Mouse (Mus musculus): Measurements from ENCODE around the gene Car5b.

Gene Car5b

GRCm38 (mm10) chrX:164027607-164028289, at the start of gene Car5b:
Gene Car5b (minus strand): TSS chrX:164027997.
- peak; percentile 94 to 96 for DNase-seq

- peak; percentile 93 to 95 for DNase-seq
Observed at GRCm38 (mm10) chrX:164076040-164076775, 48.4 kb upstream of the Car5b start, which contains the start of gene Siah1b. Gene Siah1b (minus strand): TSS chrX:164076493.

GRCm38 (mm10) chrX:164068968-164069367, 41.2 kb upstream of the Car5b start:
- DNase-seq: no peak

GRCm38 (mm10) chrX:164066185-164066584, 38.4 kb upstream of the Car5b start:
- peak; percentile 61 to 71 for DNase-seq

DNA sequence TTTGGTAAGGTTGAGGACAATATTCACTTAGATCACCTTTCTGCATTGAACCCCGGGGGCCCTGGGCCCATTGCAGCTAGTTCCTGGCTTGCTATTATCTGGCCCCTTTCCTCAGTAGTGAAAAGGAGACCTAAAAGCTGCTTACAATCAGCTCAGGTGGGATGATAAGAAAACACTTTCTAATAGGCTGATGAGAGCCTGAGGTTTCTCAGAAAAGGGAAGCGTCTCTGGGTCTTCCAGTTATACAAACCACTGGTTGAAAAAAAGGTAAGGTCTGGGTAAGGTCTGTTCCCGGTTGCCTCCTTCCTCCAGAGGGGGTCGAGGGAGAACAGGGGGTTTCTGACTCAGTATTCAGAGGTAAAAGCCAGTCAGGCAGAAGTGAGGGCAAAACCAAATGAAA, 31.3 kb upstream of the Car5b start:
- DNase-seq: no peak

GRCm38 (mm10) chrX:164058523-164058922, 30.7 kb upstream of the Car5b start:
- no peak for DNase-seq

GRCm38 (mm10) chrX:164055726-164056125, 27.9 kb upstream of the Car5b start:
- DNase-seq: no peak

GRCm38 (mm10) chrX:164046736-164047135, 18.9 kb upstream of the Car5b start:
- DNase-seq: no peak

DNA sequence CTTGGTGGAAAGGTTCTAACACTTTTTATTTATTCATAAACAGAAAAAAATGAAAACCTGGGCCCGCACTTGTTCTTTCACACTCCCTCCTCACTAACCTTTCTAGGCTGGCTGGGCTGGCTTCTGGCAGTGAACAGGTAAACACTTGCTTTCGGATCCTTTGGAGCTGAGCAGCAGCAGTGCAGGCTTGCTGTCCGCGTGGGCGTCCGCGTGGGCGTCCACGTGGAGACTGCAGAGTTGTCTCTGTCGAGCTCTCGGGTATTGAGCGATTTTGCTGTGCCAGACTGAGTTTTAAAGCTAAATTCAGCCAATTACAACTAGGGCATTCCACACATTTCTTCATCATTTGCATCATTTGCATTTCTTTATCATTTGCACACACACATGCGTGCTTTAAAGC, 14.3 kb upstream of the Car5b start:
- no peak for DNase-seq

- DNase-seq: no peak
Observed at GRCm38 (mm10) chrX:164038882-164039281, 11.1 kb upstream of the Car5b start.

GRCm38 (mm10) chrX:164035931-164036330, 8.1 kb upstream of the Car5b start:
- DNase-seq: no peak

GRCm38 (mm10) chrX:164035401-164035800, 7.6 kb upstream of the Car5b start:
- DNase-seq: no peak

DNA sequence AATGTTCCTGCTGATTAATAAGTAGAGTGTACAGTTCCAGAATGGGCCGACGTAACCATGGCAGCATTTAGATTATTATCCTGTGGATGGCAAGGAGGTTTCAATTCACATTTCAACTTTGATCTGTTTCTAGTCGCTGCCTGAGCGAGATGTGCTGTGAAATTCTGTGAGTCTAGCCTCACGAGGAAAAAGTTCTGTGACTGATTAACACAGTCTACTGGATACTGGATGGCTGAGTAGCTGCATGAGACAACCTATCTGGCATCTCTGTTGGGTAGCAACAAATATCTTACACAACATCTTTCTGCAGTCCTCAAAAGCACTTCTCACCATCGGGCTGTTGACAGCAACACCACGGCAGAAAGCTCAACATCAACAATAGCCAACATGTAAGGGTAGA, 4.7 kb upstream of the Car5b start:
- DNase-seq: no peak

- DNase-seq: no peak
Observed at GRCm38 (mm10) chrX:164015636-164016035, 12.2 kb downstream of the Car5b start.

GRCm38 (mm10) chrX:164014956-164015355, 12.8 kb downstream of the Car5b start:
- no peak for DNase-seq

DNA sequence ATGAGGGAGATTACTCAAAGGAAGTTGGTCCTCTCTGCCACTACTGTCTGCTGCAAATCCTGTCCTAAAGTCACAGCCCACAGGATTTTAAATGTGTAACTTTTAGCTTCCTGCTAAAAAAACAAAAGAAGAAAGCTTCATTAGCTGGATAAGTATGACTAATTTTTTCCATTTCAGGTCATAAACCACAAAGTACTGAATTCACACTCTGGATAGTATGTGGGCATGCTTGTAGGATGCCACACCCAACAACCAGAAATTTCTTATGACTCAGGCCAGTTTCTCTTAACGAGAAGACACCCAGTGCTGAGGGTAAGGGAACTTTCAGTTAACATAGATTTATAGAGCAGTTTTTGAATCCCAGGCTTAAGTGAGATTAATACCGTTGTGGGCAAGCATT, 14.5 kb downstream of the Car5b start:
- no peak for DNase-seq

DNA sequence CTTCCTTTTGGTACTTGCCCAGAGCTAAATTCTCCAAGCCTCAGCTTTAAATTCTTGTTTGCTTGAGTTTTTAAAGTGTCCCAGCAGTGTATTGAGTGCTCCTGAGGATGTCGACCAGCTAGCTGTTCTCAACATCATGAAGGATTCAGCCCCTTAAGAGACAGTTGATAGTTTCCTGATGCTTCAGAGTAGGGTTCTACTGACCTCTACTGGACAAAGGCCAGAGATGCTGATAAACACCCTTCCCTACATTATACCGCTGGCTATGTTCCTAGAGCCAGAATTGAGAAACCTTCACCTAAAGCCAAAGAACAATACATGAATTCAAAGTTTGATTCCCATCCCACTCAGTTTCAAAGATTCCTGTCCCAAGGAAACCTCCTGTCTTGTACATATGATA, 23.0 kb downstream of the Car5b start:
- peak in 1 of 2 experiments; percentile 4 for DNase-seq

DNA sequence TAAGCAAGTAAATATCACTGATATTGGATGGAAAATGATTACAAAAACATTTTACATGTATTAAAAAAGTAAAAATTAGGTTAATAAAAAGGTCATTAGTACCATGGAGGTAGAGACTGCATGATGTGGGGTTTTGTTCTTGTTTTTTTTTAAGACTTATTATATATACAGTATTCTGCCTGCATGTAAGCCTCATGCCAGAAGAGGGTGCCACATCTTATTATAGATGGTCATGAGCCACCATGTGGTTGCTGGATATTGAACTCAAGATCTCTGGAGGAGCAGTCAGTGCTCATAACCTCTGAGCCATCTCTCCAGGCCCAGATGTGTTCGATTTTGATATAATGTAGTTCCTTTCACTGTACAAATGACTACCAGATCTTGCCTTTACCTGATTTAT, 27.9 kb downstream of the Car5b start:
- DNase-seq: no peak

- no peak for DNase-seq
Observed at GRCm38 (mm10) chrX:163996754-163997153, 31.0 kb downstream of the Car5b start.

DNA sequence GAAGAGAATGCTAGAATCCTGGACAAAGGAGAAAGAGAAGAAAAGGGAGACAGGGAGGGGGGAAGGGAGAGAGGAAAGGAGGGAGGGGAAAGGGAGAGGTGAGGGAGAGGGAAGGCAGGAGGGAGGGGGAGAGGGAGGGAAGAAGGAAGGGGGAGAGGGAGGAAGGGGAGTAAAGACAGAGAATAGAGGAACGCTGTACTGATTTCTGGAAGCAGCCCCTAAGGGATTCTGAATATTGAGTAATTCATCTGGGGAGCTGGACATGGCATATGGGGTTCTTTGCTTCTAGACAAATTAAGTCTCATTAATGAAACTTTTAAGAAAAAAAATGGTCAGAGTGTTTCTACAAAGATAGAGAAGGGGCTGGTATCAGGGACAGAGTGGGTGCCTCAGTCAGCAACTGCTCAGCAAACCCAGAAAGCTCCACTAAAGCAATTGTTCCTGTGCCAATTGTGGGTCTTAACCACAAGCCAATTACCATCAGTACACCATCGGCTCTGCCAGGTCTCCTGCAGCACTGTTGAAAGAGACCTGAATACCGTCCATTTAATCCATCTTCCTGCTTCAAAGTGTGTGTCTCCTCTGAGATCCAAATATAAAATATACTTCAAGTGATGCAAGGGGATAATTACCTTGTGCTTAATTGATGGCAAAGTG, 40.0 kb downstream of the Car5b start:
- DNase-seq: no peak

DNA sequence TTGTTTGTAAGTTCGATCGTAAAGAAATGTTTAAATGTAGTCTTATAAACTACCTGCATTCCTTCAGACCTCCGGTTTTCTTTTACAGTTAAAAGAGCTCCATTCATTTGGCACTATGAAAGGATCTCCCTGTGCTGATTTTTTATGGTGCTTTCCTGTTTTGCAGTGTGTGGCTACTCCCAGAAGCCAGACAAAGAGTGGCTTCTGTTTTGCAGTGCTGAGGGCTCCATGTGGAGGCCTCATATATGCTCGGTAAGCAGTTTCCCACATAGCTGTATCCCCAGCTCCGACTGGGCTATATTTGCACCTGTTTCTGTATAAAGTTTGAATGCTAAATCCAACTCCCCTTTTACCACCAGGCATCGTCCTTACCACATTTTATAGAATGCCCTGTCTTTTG, 45.7 kb downstream of the Car5b start:
- DNase-seq: no peak

DNA sequence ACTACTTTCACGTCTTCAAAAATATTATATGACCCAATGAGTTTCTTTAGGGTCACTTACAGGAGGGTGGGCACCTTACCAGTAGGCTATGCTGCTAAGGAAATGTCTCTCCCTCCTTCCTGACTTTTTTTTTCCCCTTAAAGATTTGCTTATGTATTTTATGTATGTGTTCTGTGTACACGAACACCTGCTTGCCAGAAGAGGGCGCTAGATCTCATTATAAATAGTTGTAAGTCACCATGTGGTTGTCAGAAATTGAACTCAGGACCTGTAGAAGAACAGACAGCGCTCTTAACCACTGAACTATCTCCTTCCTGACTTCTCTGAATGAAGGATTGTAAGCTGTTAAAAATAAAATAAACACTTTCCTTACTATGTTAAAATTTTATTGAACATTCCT, 46.3 kb downstream of the Car5b start:
- DNase-seq: no peak

DNA sequence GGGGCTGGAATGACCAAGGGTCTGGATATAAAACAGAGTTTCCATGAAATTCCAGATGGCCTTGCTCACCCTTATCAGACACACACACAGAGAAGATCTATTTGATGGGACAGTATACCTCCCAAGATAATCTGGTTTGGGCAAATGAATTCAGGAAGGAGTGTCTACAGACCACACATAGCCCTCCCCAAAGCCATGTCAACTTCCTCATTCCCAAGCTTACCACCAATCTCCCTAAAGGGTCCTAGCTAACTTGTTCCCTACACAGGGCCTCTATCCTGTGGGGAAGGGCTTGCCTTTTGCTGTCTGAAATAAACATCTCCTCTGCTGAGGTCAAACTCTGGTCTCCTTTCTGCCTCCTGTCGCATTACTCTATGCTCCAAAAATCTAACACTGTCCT, 46.7 kb downstream of the Car5b start:
- no peak for DNase-seq

DNA sequence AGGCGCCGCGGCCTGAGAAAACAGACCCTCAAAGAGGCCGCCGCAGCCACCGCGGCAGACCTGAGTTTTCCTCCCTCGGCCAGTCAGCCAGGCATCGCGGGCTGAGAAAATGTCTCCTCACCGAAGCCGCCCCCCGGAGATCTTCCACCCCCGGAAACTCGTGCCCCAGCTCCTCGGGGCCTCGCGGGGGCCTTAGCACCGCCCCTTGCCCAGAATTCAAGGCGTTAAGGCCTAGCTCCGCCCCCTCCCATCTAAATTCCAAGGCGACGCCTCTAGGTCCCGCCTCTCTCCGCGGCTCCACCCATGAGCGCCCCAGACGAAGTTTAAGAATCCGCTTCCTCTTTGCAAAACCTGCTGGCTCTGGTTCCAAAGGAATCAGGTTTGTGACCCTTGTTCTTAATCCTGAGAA, 69.3 kb downstream of the Car5b start, which contains the start of gene Zrsr2:
Zrsr2 (minus strand) TSS at position 195 of the 409 bp plus-strand sequence.
- DNase-seq: peak; percentile 88 to 90
